Mouse (Mus musculus): Measurements from ENCODE around the gene Oog3. TPM values are rescaled to one million over a fixed set of nuclear protein-coding genes. Genes with fewer than 3 reads are reported as not detected.

Gene Oog3
- polyA plus RNA-seq (2014; fragmentation: Illumina TruSeq; extraction: RNeasy Lipid Tissue Mini Kit (QIAGEN cat#74804); ENCODE audit: low read depth, low replicate concordance), result not detected

GRCm38 (mm10) chr4:144162563-144162962 is at the start of gene Oog3:
Gene Oog3, minus strand, starts transcription at chr4:144162663.

DNA sequence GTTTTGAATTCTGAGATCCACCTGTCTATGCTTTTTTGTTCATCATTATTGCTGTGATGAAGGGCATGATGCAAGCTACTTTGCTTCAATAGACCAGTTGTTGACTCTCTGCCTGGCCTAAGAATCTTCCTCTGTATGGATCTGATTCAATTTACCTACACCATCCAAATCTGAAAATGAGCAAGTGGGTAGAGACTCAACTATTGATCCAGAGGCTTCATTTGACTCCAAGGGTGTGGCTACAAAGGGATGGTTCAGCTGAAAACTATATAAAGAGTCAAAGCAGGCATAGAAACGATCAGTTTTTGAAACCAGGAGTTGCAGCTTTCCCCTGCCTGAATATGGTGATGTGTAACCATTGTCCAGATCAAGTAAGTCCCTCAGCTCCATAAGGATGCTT is 28.0 kb upstream of the Oog3 start, which contains the start of gene Oog2:
TSS of gene Oog2 (plus strand) at position 301 of the 400 bp plus-strand sequence.

Other genes with a start within 250 kb of the Oog3 start
- not detected for gene Pramef25, start 211.6 kb downstream of the Oog3 start, polyA plus RNA-seq (2014; fragmentation: Illumina TruSeq; extraction: RNeasy Lipid Tissue Mini Kit (QIAGEN cat#74804); ENCODE audit: low read depth, low replicate concordance)
- 0.41 TPM for gene Gm13101, start 195.7 kb downstream of the Oog3 start, polyA plus RNA-seq (2014; fragmentation: Illumina TruSeq; extraction: RNeasy Lipid Tissue Mini Kit (QIAGEN cat#74804); ENCODE audit: low read depth, low replicate concordance)
- gene Pramef17, start 168.3 kb downstream of the Oog3 start, polyA plus RNA-seq (2014; fragmentation: Illumina TruSeq; extraction: RNeasy Lipid Tissue Mini Kit (QIAGEN cat#74804); ENCODE audit: low read depth, low replicate concordance), result not detected
- gene Pramel4, start 103.5 kb downstream of the Oog3 start, polyA plus RNA-seq (2014; fragmentation: Illumina TruSeq; extraction: RNeasy Lipid Tissue Mini Kit (QIAGEN cat#74804); ENCODE audit: low read depth, low replicate concordance), result 0.08 TPM
- not detected for gene Gm13102, start 56.2 kb downstream of the Oog3 start, polyA plus RNA-seq (2014; fragmentation: Illumina TruSeq; extraction: RNeasy Lipid Tissue Mini Kit (QIAGEN cat#74804); ENCODE audit: low read depth, low replicate concordance)
- gene Oog2, start 28.1 kb upstream of the Oog3 start, polyA plus RNA-seq (2014; fragmentation: Illumina TruSeq; extraction: RNeasy Lipid Tissue Mini Kit (QIAGEN cat#74804); ENCODE audit: low read depth, low replicate concordance), result not detected
- gene C87977, start 50.7 kb upstream of the Oog3 start, polyA plus RNA-seq (2014; fragmentation: Illumina TruSeq; extraction: RNeasy Lipid Tissue Mini Kit (QIAGEN cat#74804); ENCODE audit: low read depth, low replicate concordance), result not detected
- not detected for gene Pramel5, start 117.8 kb upstream of the Oog3 start, polyA plus RNA-seq (2014; fragmentation: Illumina TruSeq; extraction: RNeasy Lipid Tissue Mini Kit (QIAGEN cat#74804); ENCODE audit: low read depth, low replicate concordance)
- gene Gm13128, start 167.6 kb upstream of the Oog3 start, polyA plus RNA-seq (2014; fragmentation: Illumina TruSeq; extraction: RNeasy Lipid Tissue Mini Kit (QIAGEN cat#74804); ENCODE audit: low read depth, low replicate concordance), result not detected
- not detected for gene Gm13119, start 195.3 kb upstream of the Oog3 start, polyA plus RNA-seq (2014; fragmentation: Illumina TruSeq; extraction: RNeasy Lipid Tissue Mini Kit (QIAGEN cat#74804); ENCODE audit: low read depth, low replicate concordance)
- not detected for gene Pramef20, start 215.3 kb upstream of the Oog3 start, polyA plus RNA-seq (2014; fragmentation: Illumina TruSeq; extraction: RNeasy Lipid Tissue Mini Kit (QIAGEN cat#74804); ENCODE audit: low read depth, low replicate concordance)
- gene Pramef12, start 245.8 kb upstream of the Oog3 start, polyA plus RNA-seq (2014; fragmentation: Illumina TruSeq; extraction: RNeasy Lipid Tissue Mini Kit (QIAGEN cat#74804); ENCODE audit: low read depth, low replicate concordance), result 2.6 TPM